Mouse (Mus musculus) embryonic stem cell, embryonic (primary cell): ENCODE measurements around the gene Shank1.

ENCODE experiments used
- CTCF ChIA-PET, 4 experiments: fragments of 300-600 bp in 2 of 4; fragments of 350-600 bp in 2 of 4; sonication (Branson Sonifier 250); formaldehyde crosslinking; loops; one replicate each; lab custom pipeline; 2022; ENCODE audit warnings: inconsistent platforms in 2 of 4; lab: Charles Lee
- POLR2A ChIA-PET, 4 experiments: fragments of 300-600 bp in 2 of 4; fragments of 350-600 bp in 2 of 4; sonication (Branson Sonifier 250); formaldehyde crosslinking; loops; one replicate each; lab custom pipeline; 2022; ENCODE audit warnings: antibody characterized with exemption in 4 of 4, inconsistent platforms in 1 of 4; lab: Charles Lee

The Shank1 gene

GRCm38 (mm10) chr7:44398570-44398969 lies 88.5 kb downstream of the Shank1 start:
- POLR2A ChIA-PET = interaction anchor here in 3 of 4 experiments (0.6 to 2.4 kb wide), 16 partner anchors 11 to 695 kb away, joined by 3 to 11 read pairs (median 4); partner anchors contain the start of genes 1700008O03Rik (in 1 of the 3), 1700028J19Rik (in 1 of the 3), 2410002F23Rik (in 1 of the 3) and Josd2 (in 1 of the 3)
- CTCF ChIA-PET = interaction anchor here (0.6 to 2.1 kb wide), 25 partner anchors 14 to 295 kb away, joined by 3 to 14 read pairs (median 4); partner anchors contain the start of gene Nr1h2 (in 1 of the 4)

- ChIA-PET POLR2A (interaction anchor here in 3 of 4 experiments (0.6 to 4.1 kb wide), 10 partner anchors 15 to 1667 kb away, joined by 3 to 13 read pairs (median 4); partner anchors contain the start of genes 1700008O03Rik (in 1 of the 3) and Fam71e1 (in 1 of the 3)), CTCF (interaction anchor here in 3 of 4 experiments (0.6 to 1.4 kb wide), 3 partner anchors 92 to 255 kb away, joined by 3 read pairs; no protein-coding TSS in a partner anchor)
These were observed 91.6 kb downstream of the Shank1 start for GRCm38 (mm10) chr7:44401673-44402072.

- POLR2A ChIA-PET = interaction anchor here in 3 of 4 experiments (0.8 to 2.8 kb wide), 14 partner anchors 11 to 101 kb away, joined by 3 to 22 read pairs (median 4); partner anchors contain the start of genes Emc10 (in 1 of the 3), Fam71e1 (in 1 of the 3), Josd2 (in 1 of the 3) and Syt3 (in 1 of the 3)
- CTCF ChIA-PET = interaction anchor here in 1 of 4 experiments (1.2 kb wide), 1 partner anchor 22 kb away, joined by 3 read pairs; no protein-coding TSS in a partner anchor
These were observed 95.4 kb downstream of the Shank1 start for GRCm38 (mm10) chr7:44405346-44406014.

- ChIA-PET CTCF (interaction anchor here in 1 of 4 experiments (1.2 kb wide), 1 partner anchor 21 kb away, joined by 3 read pairs; no protein-coding TSS in a partner anchor), POLR2A (interaction anchor here in 2 of 4 experiments (1.3 to 2.8 kb wide), 6 partner anchors 15 to 101 kb away, joined by 3 to 11 read pairs (median 6); partner anchors contain the start of genes Josd2 (in 1 of the 2) and Syt3 (in 1 of the 2))
These were observed 95.9 kb downstream of the Shank1 start for GRCm38 (mm10) chr7:44406015-44406355.
